Mouse (Mus musculus): ENCODE measurements at regions not wholly inside any gene's neighbourhood (a gene's known extent, or its start where the extent isn't known, plus 50 kb on each side); places are given as distances from the start of the nearest gene placed in this dataset.

- 61% methylated on average over 1 of the region's 1 CpGs for WGBS
- no peak overlapping the region for H3K4me3 ChIP-seq (ENCODE audit: insufficient read depth, low read depth, low read length)
Measured at GRCm38 (mm10) chr15:42246812-42247211, 2112.6 kb downstream of the 9330182O14Rik start.

GRCm38 (mm10) chr15:42252730-42253330, 2118.7 kb downstream of the 9330182O14Rik start:
- H3K27ac ChIP-seq (ENCODE audit: insufficient read depth, low read depth, low read length), result no peak overlapping the region
- TF ChIP-seq CTCF (IDR thresholded peaks at IDR 0.05; ENCODE audit: insufficient read depth, low read depth, low read length) (no peak), POLR2A (IDR thresholded peaks at IDR 0.05; ENCODE audit: insufficient read depth, low read depth, low read length) (no peak)
- 64% methylated on average over 2 of the region's 2 CpGs for WGBS

More at GRCm38 (mm10) chr15:42246812-42247211, 2112.6 kb downstream of the 9330182O14Rik start:
- no peak overlapping the region for H3K27ac ChIP-seq (ENCODE audit: insufficient read depth, low read depth, low read length)
- TF ChIP-seq POLR2A (IDR thresholded peaks at IDR 0.05; ENCODE audit: insufficient read depth, low read depth, low read length) (no peak), CTCF (IDR thresholded peaks at IDR 0.05; ENCODE audit: insufficient read depth, low read depth, low read length) (no peak)
- no peaks in the 10 kb centered on the region for H3K4me1 ChIP-seq (ENCODE audit: control insufficient read depth, insufficient read depth, low read length)

GRCm38 (mm10) chr15:42256343-42256742, 2122.2 kb downstream of the 9330182O14Rik start:
- Histone ChIP-seq H3K27ac (ENCODE audit: insufficient read depth, low read depth, low read length) (no peak overlapping the region), H3K4me1 (ENCODE audit: control insufficient read depth, insufficient read depth, low read length) (no peaks in the 10 kb centered on the region), H3K4me3 (ENCODE audit: insufficient read depth, low read depth, low read length) (no peak overlapping the region)
- 65% methylated on average over 2 of the region's 2 CpGs for WGBS
- TF ChIP-seq POLR2A (IDR thresholded peaks at IDR 0.05; ENCODE audit: insufficient read depth, low read depth, low read length) (no peak), CTCF (IDR thresholded peaks at IDR 0.05; ENCODE audit: insufficient read depth, low read depth, low read length) (no peak)

More at GRCm38 (mm10) chr15:42252730-42253330, 2118.7 kb downstream of the 9330182O14Rik start:
- H3K4me3 ChIP-seq (ENCODE audit: insufficient read depth, low read depth, low read length), result no peak overlapping the region
- no peaks in the 10 kb centered on the region for H3K4me1 ChIP-seq (ENCODE audit: control insufficient read depth, insufficient read depth, low read length)

GRCm38 (mm10) chr15:42275117-42275516, 2141.0 kb downstream of the 9330182O14Rik start:
- 75% methylated on average over 1 of the region's 1 CpGs for WGBS
- H3K27ac ChIP-seq (ENCODE audit: insufficient read depth, low read depth, low read length), result no peak overlapping the region
- H3K4me3 ChIP-seq (ENCODE audit: insufficient read depth, low read depth, low read length), result no peak overlapping the region
- no peaks in the 10 kb centered on the region for H3K4me1 ChIP-seq (ENCODE audit: control insufficient read depth, insufficient read depth, low read length)
- no peak for TF ChIP-seq POLR2A (IDR thresholded peaks at IDR 0.05; ENCODE audit: insufficient read depth, low read depth, low read length)
- TF ChIP-seq CTCF (IDR thresholded peaks at IDR 0.05; ENCODE audit: insufficient read depth, low read depth, low read length), result no peak

GRCm38 (mm10) chr15:42277247-42277646, 2143.1 kb downstream of the 9330182O14Rik start:
- 68% methylated on average over 2 of the region's 2 CpGs for WGBS
- TF ChIP-seq POLR2A (IDR thresholded peaks at IDR 0.05; ENCODE audit: insufficient read depth, low read depth, low read length) (no peak), CTCF (IDR thresholded peaks at IDR 0.05; ENCODE audit: insufficient read depth, low read depth, low read length) (no peak)

GRCm38 (mm10) chr15:42280810-42281209, 2146.6 kb downstream of the 9330182O14Rik start:
- Histone ChIP-seq H3K27ac (ENCODE audit: insufficient read depth, low read depth, low read length) (no peak overlapping the region), H3K4me1 (ENCODE audit: control insufficient read depth, insufficient read depth, low read length) (no peaks in the 10 kb centered on the region), H3K4me3 (ENCODE audit: insufficient read depth, low read depth, low read length) (no peak overlapping the region)
- TF ChIP-seq CTCF (IDR thresholded peaks at IDR 0.05; ENCODE audit: insufficient read depth, low read depth, low read length), result no peak
- no peak for TF ChIP-seq POLR2A (IDR thresholded peaks at IDR 0.05; ENCODE audit: insufficient read depth, low read depth, low read length)
- WGBS, result 78% methylated on average over 3 of the region's 3 CpGs

More at GRCm38 (mm10) chr15:42277247-42277646, 2143.1 kb downstream of the 9330182O14Rik start:
- Histone ChIP-seq H3K4me1 (ENCODE audit: control insufficient read depth, insufficient read depth, low read length) (no peaks in the 10 kb centered on the region), H3K4me3 (ENCODE audit: insufficient read depth, low read depth, low read length) (no peak overlapping the region), H3K27ac (ENCODE audit: insufficient read depth, low read depth, low read length) (no peak overlapping the region)

- H3K27ac ChIP-seq (ENCODE audit: insufficient read depth, low read depth, low read length), result no peak overlapping the region
- TF ChIP-seq POLR2A (IDR thresholded peaks at IDR 0.05; ENCODE audit: insufficient read depth, low read depth, low read length) (no peak), CTCF (IDR thresholded peaks at IDR 0.05; ENCODE audit: insufficient read depth, low read depth, low read length) (no peak)
- H3K4me3 ChIP-seq (ENCODE audit: insufficient read depth, low read depth, low read length), result no peak overlapping the region
- no peaks in the 10 kb centered on the region for H3K4me1 ChIP-seq (ENCODE audit: control insufficient read depth, insufficient read depth, low read length)
- 86% methylated on average over 4 of the region's 4 CpGs for WGBS
Measured at GRCm38 (mm10) chr15:42296406-42296805, 2162.2 kb downstream of the 9330182O14Rik start.

- no peaks in the 10 kb centered on the region for H3K4me1 ChIP-seq (ENCODE audit: control insufficient read depth, insufficient read depth, low read length)
- H3K4me3 ChIP-seq (ENCODE audit: insufficient read depth, low read depth, low read length), result no peak overlapping the region
- no peak overlapping the region for H3K27ac ChIP-seq (ENCODE audit: insufficient read depth, low read depth, low read length)
- TF ChIP-seq POLR2A (IDR thresholded peaks at IDR 0.05; ENCODE audit: insufficient read depth, low read depth, low read length) (no peak), CTCF (IDR thresholded peaks at IDR 0.05; ENCODE audit: insufficient read depth, low read depth, low read length) (no peak)
Measured at GRCm38 (mm10) chr15:42297430-42297829, 2163.3 kb downstream of the 9330182O14Rik start.

GRCm38 (mm10) chr15:42301956-42302355, 2167.8 kb downstream of the 9330182O14Rik start:
- H3K27ac ChIP-seq (ENCODE audit: insufficient read depth, low read depth, low read length), result no peak overlapping the region
- TF ChIP-seq CTCF (IDR thresholded peaks at IDR 0.05; ENCODE audit: insufficient read depth, low read depth, low read length), result no peak
- TF ChIP-seq POLR2A (IDR thresholded peaks at IDR 0.05; ENCODE audit: insufficient read depth, low read depth, low read length), result no peak
- no peak overlapping the region for H3K4me3 ChIP-seq (ENCODE audit: insufficient read depth, low read depth, low read length)
- no peaks in the 10 kb centered on the region for H3K4me1 ChIP-seq (ENCODE audit: control insufficient read depth, insufficient read depth, low read length)
- WGBS, result 60% methylated on average over 1 of the region's 1 CpGs
